Mouse (Mus musculus): ENCODE results near the gene Sesn1.

- no peak for TF ChIP-seq POLR2A (IDR thresholded peaks at IDR 0.05; ENCODE audit: control insufficient read depth, low read depth, low read length)
- TF ChIP-seq CTCF (IDR thresholded peaks at IDR 0.05; ENCODE audit: control insufficient read depth, insufficient read depth, insufficient replicate concordance, low read depth, low read length), result no peak
These were observed 14.2 kb downstream of the Sesn1 start for GRCm38 (mm10) chr10:41823916-41824315.
